Mouse (Mus musculus): Measurements from ENCODE around the gene Lin28b. TPM values are rescaled to one million over a fixed set of nuclear protein-coding genes. Genes with fewer than 3 reads are reported as not detected.

The Lin28b gene
- 44.7 and 59.5 TPM in 2 replicates for polyA plus RNA-seq (2016; fragmentation: Nextera tagmentation; extraction: Ambion mirVana)

GRCm38 (mm10) chr10:45485761-45486602, at the start of gene Lin28b:
Gene Lin28b, minus strand, starts transcription at chr10:45486395.
- peaks cover 6% of the 10 kb centered on the region for H3K27me3 ChIP-seq (ENCODE audit: low read depth, poor library complexity, severe bottlenecking)
- H3K9me3 ChIP-seq (replicated peaks) = no peaks in the 10 kb centered on the region
- H3K27ac ChIP-seq = peak within 1 kb of the TSS; percentile 96
- H3K4me3 ChIP-seq = peak within 1 kb of the TSS; percentile 84
- H3K36me3 ChIP-seq = no peaks in the 10 kb centered on the region
- DNase-seq (ENCODE audit: low spot score) = peak; percentile 86
- peaks cover 17% of the 10 kb centered on the region for H3K4me1 ChIP-seq
- under 1% methylated on average over 135 of the region's 139 CpGs for WGBS

- DNase-seq (ENCODE audit: low spot score) = no peak
Measured at GRCm38 (mm10) chr10:45511764-45512163, 25.6 kb upstream of the Lin28b start.

GRCm38 (mm10) chr10:45510662-45511061, 24.5 kb upstream of the Lin28b start:
- WGBS = 86% methylated on average over 3 of the region's 3 CpGs
- no peaks in the 10 kb centered on the region for H3K9me3 ChIP-seq (replicated peaks)
- H3K4me1 ChIP-seq = no peaks in the 10 kb centered on the region
- DNase-seq (ENCODE audit: low spot score) = no peak
- H3K36me3 ChIP-seq = no peaks in the 10 kb centered on the region
- H3K27ac ChIP-seq = no peak overlapping the region
- H3K27me3 ChIP-seq (ENCODE audit: low read depth, poor library complexity, severe bottlenecking) = no peaks in the 10 kb centered on the region
- H3K4me3 ChIP-seq = no peak overlapping the region

More at GRCm38 (mm10) chr10:45511764-45512163, 25.6 kb upstream of the Lin28b start:
- no peaks in the 10 kb centered on the region for H3K27me3 ChIP-seq (ENCODE audit: low read depth, poor library complexity, severe bottlenecking)
- 72% methylated on average over 2 of the region's 2 CpGs for WGBS
- H3K36me3 ChIP-seq = no peaks in the 10 kb centered on the region
- H3K9me3 ChIP-seq (replicated peaks) = no peaks in the 10 kb centered on the region
- H3K27ac ChIP-seq = no peak overlapping the region
- H3K4me1 ChIP-seq = no peaks in the 10 kb centered on the region
- H3K4me3 ChIP-seq = no peak overlapping the region

- Histone ChIP-seq H3K27me3 (ENCODE audit: low read depth, poor library complexity, severe bottlenecking) (no peaks in the 10 kb centered on the region), H3K9me3 (replicated peaks) (no peaks in the 10 kb centered on the region), H3K4me1 (no peaks in the 10 kb centered on the region), H3K4me3 (no peak overlapping the region), H3K27ac (no peak overlapping the region), H3K36me3 (no peaks in the 10 kb centered on the region)
- no peak for DNase-seq (ENCODE audit: low spot score)
- 88% methylated on average over 1 of the region's 1 CpGs for WGBS
Measured at GRCm38 (mm10) chr10:45500259-45500658, 14.1 kb upstream of the Lin28b start.

- WGBS = under 1% methylated on average over 38 of the region's 40 CpGs
- DNase-seq (ENCODE audit: low spot score) = no peak
- peak overlapping the region; percentile 96 for H3K27ac ChIP-seq
Measured at GRCm38 (mm10) chr10:45486603-45486946, 380 bp upstream of the Lin28b start.

GRCm38 (mm10) chr10:45485226-45485760, 902 bp downstream of the Lin28b start:
- 1% methylated on average over 32 of the region's 32 CpGs for WGBS
- no peak for DNase-seq (ENCODE audit: low spot score)
- H3K4me3 ChIP-seq = peak overlapping the region; percentile 84
- H3K4me1 ChIP-seq = peaks cover 17% of the 10 kb centered on the region
- no peaks in the 10 kb centered on the region for H3K36me3 ChIP-seq
- peak overlapping the region; percentile 96 for H3K27ac ChIP-seq
- H3K9me3 ChIP-seq (replicated peaks) = no peaks in the 10 kb centered on the region
- peaks cover 6% of the 10 kb centered on the region for H3K27me3 ChIP-seq (ENCODE audit: low read depth, poor library complexity, severe bottlenecking)

More at GRCm38 (mm10) chr10:45486603-45486946, 380 bp upstream of the Lin28b start:
- peak overlapping the region; percentile 84 for H3K4me3 ChIP-seq
- peaks cover 17% of the 10 kb centered on the region for H3K4me1 ChIP-seq
- no peaks in the 10 kb centered on the region for H3K9me3 ChIP-seq (replicated peaks)
- peaks cover 6% of the 10 kb centered on the region for H3K27me3 ChIP-seq (ENCODE audit: low read depth, poor library complexity, severe bottlenecking)
- no peaks in the 10 kb centered on the region for H3K36me3 ChIP-seq

GRCm38 (mm10) chr10:45483210-45483609, 3.0 kb downstream of the Lin28b start:
- Histone ChIP-seq H3K36me3 (no peaks in the 10 kb centered on the region), H3K27me3 (ENCODE audit: low read depth, poor library complexity, severe bottlenecking) (peaks cover 6% of the 10 kb centered on the region), H3K27ac (no peak overlapping the region), H3K4me3 (no peak overlapping the region), H3K9me3 (replicated peaks) (no peaks in the 10 kb centered on the region), H3K4me1 (peaks cover 20% of the 10 kb centered on the region)
- 61% methylated on average over 2 of the region's 2 CpGs for WGBS
- DNase-seq (ENCODE audit: low spot score) = peak; percentile 52

GRCm38 (mm10) chr10:45473663-45474333, 12.4 kb downstream of the Lin28b start:
- WGBS = under 1% methylated on average over 21 of the region's 21 CpGs
- peak overlapping the region; percentile 89 for H3K27ac ChIP-seq
- H3K4me3 ChIP-seq = peak overlapping the region; percentile 52
- no peaks in the 10 kb centered on the region for H3K9me3 ChIP-seq (replicated peaks)
- no peaks in the 10 kb centered on the region for H3K36me3 ChIP-seq
- peaks cover 37% of the 10 kb centered on the region for H3K4me1 ChIP-seq
- DNase-seq (ENCODE audit: low spot score) = peak; percentile 71
- no peaks in the 10 kb centered on the region for H3K27me3 ChIP-seq (ENCODE audit: low read depth, poor library complexity, severe bottlenecking)

GRCm38 (mm10) chr10:45473143-45473484, 13.1 kb downstream of the Lin28b start:
- H3K9me3 ChIP-seq (replicated peaks) = no peaks in the 10 kb centered on the region
- H3K4me1 ChIP-seq = peaks cover 39% of the 10 kb centered on the region
- no peaks in the 10 kb centered on the region for H3K36me3 ChIP-seq
- WGBS = 4% methylated on average over 5 of the region's 5 CpGs
- DNase-seq (ENCODE audit: low spot score) = peak; percentile 49
- H3K4me3 ChIP-seq = peak overlapping the region; percentile 52
- H3K27ac ChIP-seq = peak overlapping the region; percentile 89
- no peaks in the 10 kb centered on the region for H3K27me3 ChIP-seq (ENCODE audit: low read depth, poor library complexity, severe bottlenecking)

- Histone ChIP-seq H3K27ac (peak overlapping the region; percentile 89), H3K36me3 (no peaks in the 10 kb centered on the region), H3K27me3 (ENCODE audit: low read depth, poor library complexity, severe bottlenecking) (no peaks in the 10 kb centered on the region), H3K4me1 (peaks cover 43% of the 10 kb centered on the region), H3K9me3 (replicated peaks) (no peaks in the 10 kb centered on the region), H3K4me3 (peak overlapping the region; percentile 52)
- WGBS = 3% methylated on average over 6 of the region's 6 CpGs
- DNase-seq (ENCODE audit: low spot score) = no peak
Measured at GRCm38 (mm10) chr10:45472431-45473142, 13.6 kb downstream of the Lin28b start.

- Histone ChIP-seq H3K36me3 (no peaks in the 10 kb centered on the region), H3K9me3 (replicated peaks) (no peaks in the 10 kb centered on the region), H3K4me1 (peaks cover 53% of the 10 kb centered on the region), H3K4me3 (peak overlapping the region; percentile 64), H3K27me3 (ENCODE audit: low read depth, poor library complexity, severe bottlenecking) (no peaks in the 10 kb centered on the region), H3K27ac (peak overlapping the region; percentile 96)
- peak; percentile 38 for DNase-seq (ENCODE audit: low spot score)
- WGBS = 10% methylated on average over 3 of the region's 3 CpGs
Measured at GRCm38 (mm10) chr10:45471321-45471720, 14.9 kb downstream of the Lin28b start.

GRCm38 (mm10) chr10:45470079-45470739, 16.0 kb downstream of the Lin28b start:
- H3K4me1 ChIP-seq = peaks cover 54% of the 10 kb centered on the region
- H3K36me3 ChIP-seq = no peaks in the 10 kb centered on the region
- WGBS = 1% methylated on average over 13 of the region's 13 CpGs
- peak overlapping the region; percentile 64 for H3K4me3 ChIP-seq
- no peak for DNase-seq (ENCODE audit: low spot score)
- H3K27me3 ChIP-seq (ENCODE audit: low read depth, poor library complexity, severe bottlenecking) = no peaks in the 10 kb centered on the region
- peak overlapping the region; percentile 96 for H3K27ac ChIP-seq
- no peaks in the 10 kb centered on the region for H3K9me3 ChIP-seq (replicated peaks)
